Mouse (Mus musculus): Measurements from ENCODE around the gene Cotl1.

DNA sequence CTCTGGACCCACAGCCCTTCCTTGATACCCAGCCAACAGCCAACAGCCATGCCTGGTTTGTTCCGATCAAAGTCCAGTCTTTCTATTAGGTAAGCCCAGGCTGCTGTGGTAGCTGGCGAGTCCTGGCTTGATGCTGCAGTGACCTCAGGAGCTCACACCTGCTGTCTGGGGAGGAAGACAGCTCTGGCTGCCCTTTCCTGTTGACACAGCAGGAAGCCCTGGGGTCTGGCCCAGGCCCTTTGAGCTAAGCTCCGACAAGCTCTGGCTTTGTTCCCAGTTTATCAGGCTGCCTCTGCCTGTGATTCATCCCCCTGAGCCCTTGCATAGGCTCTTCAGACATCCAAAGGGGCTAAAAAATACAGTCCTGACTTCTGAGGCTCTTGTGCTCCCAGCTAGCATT lies 45.3 kb upstream of the Cotl1 start:
- TF ChIP-seq CTCF (IDR thresholded peaks at IDR 0.05; ENCODE audit: control insufficient read depth, insufficient read depth, insufficient read length) (no peak), MAX (IDR thresholded peaks at IDR 0.05) (no peak)
